Mouse (Mus musculus) MEL (cell line): ENCODE measurements at regions not wholly inside any gene's neighbourhood (a gene's known extent, or its start where the extent isn't known, plus 50 kb on each side); places are given as distances from the start of the nearest gene placed in this dataset.

Source experiments
- DNase-seq: peaks from one replicate; pipeline ENCODE4 v3.0.0; 2011; ENCODE audit warnings: low read depth, low spot score
- H3K27ac ChIP-seq: 2 replicates; pipeline ENCODE4 v1.5.1; 2012; ENCODE audit warnings: low read depth, mild to moderate bottlenecking, control low read depth, low read length, moderate library complexity; ENCODE audit not compliant: control insufficient read depth
- H3K27me3 ChIP-seq, 2 experiments: fragments of 150-350 bp in 1 of 2; sonication (generic) in 1 of 2; 2 replicates each; pipeline ENCODE4 v1.6.1; 2012; ENCODE audit warnings: low read length in 2 of 2, mild to moderate bottlenecking in 2 of 2, improper control_type of control experiment in 1 of 2, moderate library complexity in 1 of 2; ENCODE audit not compliant: insufficient read depth in 2 of 2, control insufficient read depth in 1 of 2
- H3K36me3 ChIP-seq, 2 experiments: 2 replicates each; pipeline ENCODE4 v1.6.1; 2012 to 2014; ENCODE audit warnings: low read length in 2 of 2, improper control_type of control experiment in 1 of 2, inconsistent platforms in 1 of 2, mild to moderate bottlenecking in 1 of 2; ENCODE audit not compliant: insufficient read depth in 2 of 2, control insufficient read depth in 1 of 2
- H3K4me1 ChIP-seq, 2 experiments: fragments of 150-350 bp in 1 of 2; sonication (generic) in 1 of 2; 2 replicates each; pipeline ENCODE4 v1.6.1; 2012; ENCODE audit warnings: low read length in 2 of 2, improper control_type of control experiment in 1 of 2, mild to moderate bottlenecking in 1 of 2; ENCODE audit not compliant: insufficient read depth in 2 of 2, control insufficient read depth in 1 of 2
- H3K4me3 ChIP-seq, 2 experiments: fragments of 150-350 bp in 1 of 2; sonication (generic) in 1 of 2; 2 replicates each; pipeline ENCODE4 v1.5.1; 2012; ENCODE audit warnings: low read depth in 2 of 2, low read length in 2 of 2, mild to moderate bottlenecking in 2 of 2, moderate library complexity in 2 of 2, control low read depth in 1 of 2, improper control_type of control experiment in 1 of 2; ENCODE audit not compliant: control insufficient read depth in 1 of 2, insufficient read depth in 1 of 2
- H3K79me2 ChIP-seq: 2 replicates; pipeline ENCODE4 v1.6.1; 2012; ENCODE audit warnings: mild to moderate bottlenecking, low read length, moderate library complexity; ENCODE audit not compliant: control insufficient read depth, poor library complexity, insufficient read depth
- H3K9ac ChIP-seq: 2 replicates; pipeline ENCODE4 v1.6.1; 2012; ENCODE audit warnings: low read depth, mild to moderate bottlenecking, control low read depth, low read length, moderate library complexity; ENCODE audit not compliant: control insufficient read depth, poor library complexity, severe bottlenecking
- H3K9me3 ChIP-seq: fragments of 150-350 bp; sonication (generic); replicated peaks from 2 replicates; pipeline ENCODE4 v1.6.1; 2012; ENCODE audit warnings: mild to moderate bottlenecking, low read length, improper control_type of control experiment, moderate library complexity; ENCODE audit not compliant: insufficient read depth
- BHLHE40 ChIP-seq: IDR thresholded peaks from 2 replicates; pipeline ENCODE4 v1.6.1; 2012; ENCODE audit warnings: low read depth, mild to moderate bottlenecking, inconsistent platforms, low read length, improper control_type of control experiment, borderline replicate concordance
- CHD2 ChIP-seq: IDR thresholded peaks from 2 replicates; pipeline ENCODE4 v1.6.1; 2011; ENCODE audit warnings: low read length, improper control_type of control experiment
- ELF1 ChIP-seq: IDR thresholded peaks from 2 replicates; pipeline ENCODE4 v1.6.1; 2014; ENCODE audit warnings: low read depth, mild to moderate bottlenecking, inconsistent platforms, low read length, improper control_type of control experiment, moderate library complexity
- HCFC1 ChIP-seq: IDR thresholded peaks from 2 replicates; pipeline ENCODE4 v1.6.1; 2012; ENCODE audit warnings: low read depth, mild to moderate bottlenecking, inconsistent platforms, low read length, improper control_type of control experiment, moderate library complexity
- MAX ChIP-seq: IDR thresholded peaks from 2 replicates; pipeline ENCODE4 v1.6.1; 2011; ENCODE audit warnings: low read length, improper control_type of control experiment
- MAZ ChIP-seq: IDR thresholded peaks from 2 replicates; pipeline ENCODE4 v1.6.1; 2012; ENCODE audit warnings: low read depth, mild to moderate bottlenecking, inconsistent platforms, low read length, improper control_type of control experiment
- MEF2A ChIP-seq: IDR thresholded peaks from 2 replicates; pipeline ENCODE4 v1.6.1; 2014; ENCODE audit warnings: low read depth, mild to moderate bottlenecking, inconsistent platforms, low read length, improper control_type of control experiment; ENCODE audit not compliant: poor library complexity, insufficient replicate concordance, severe bottlenecking; ENCODE audit errors: extremely low read depth
- MXI1 ChIP-seq: IDR thresholded peaks from 2 replicates; pipeline ENCODE4 v1.6.1; 2011; ENCODE audit warnings: mild to moderate bottlenecking, low read depth, low read length, improper control_type of control experiment
- NELFE ChIP-seq: IDR thresholded peaks from 2 replicates; pipeline ENCODE4 v1.6.1; 2011; ENCODE audit warnings: low read depth, low read length, improper control_type of control experiment
- NRF1 ChIP-seq: IDR thresholded peaks from 2 replicates; pipeline ENCODE4 v1.6.1; 2014; ENCODE audit warnings: low read depth, mild to moderate bottlenecking, inconsistent platforms, low read length, improper control_type of control experiment, moderate library complexity; ENCODE audit not compliant: poor library complexity, insufficient read depth, severe bottlenecking
- POLR2A ChIP-seq, 2 experiments: IDR thresholded peaks; 2 replicates each; pipeline ENCODE4 v1.6.1; 2011 to 2012; ENCODE audit warnings: low read length in 2 of 2, mild to moderate bottlenecking in 2 of 2, control low read depth in 1 of 2, improper control_type of control experiment in 1 of 2, low read depth in 1 of 2, moderate library complexity in 1 of 2; ENCODE audit not compliant: control insufficient read depth in 1 of 2, insufficient read depth in 1 of 2, poor library complexity in 1 of 2
- POLR2AphosphoS2 ChIP-seq: IDR thresholded peaks from 2 replicates; pipeline ENCODE4 v1.6.1; 2011; ENCODE audit warnings: low read length, improper control_type of control experiment
- SMC3 ChIP-seq: IDR thresholded peaks from 2 replicates; pipeline ENCODE4 v1.6.1; 2011; ENCODE audit warnings: low read depth, low read length, improper control_type of control experiment
- TBP ChIP-seq: IDR thresholded peaks from 2 replicates; pipeline ENCODE4 v1.8.0; 2011; ENCODE audit warnings: low read depth, low read length, improper control_type of control experiment
- TCF12 ChIP-seq: IDR thresholded peaks from 2 replicates; pipeline ENCODE4 v1.6.1; 2014; ENCODE audit warnings: low read depth, mild to moderate bottlenecking, inconsistent platforms, low read length, improper control_type of control experiment, moderate library complexity
- ZC3H11A ChIP-seq: IDR thresholded peaks from 2 replicates; pipeline ENCODE4 v1.6.1; 2012; ENCODE audit warnings: low read depth, mild to moderate bottlenecking, inconsistent platforms, low read length, improper control_type of control experiment
- ZNF384 ChIP-seq: IDR thresholded peaks from 2 replicates; pipeline ENCODE4 v1.6.1; 2012; ENCODE audit warnings: low read depth, mild to moderate bottlenecking, inconsistent platforms, low read length, improper control_type of control experiment

GRCm38 (mm10) chr10:105927596-105927995 is 86.4 kb upstream of the Mettl25 start:
- peak; percentile 29 for DNase-seq
- Histone ChIP-seq H3K9ac (no peak overlapping the region), H3K36me3 (no peaks in the 10 kb centered on the region)
- TF ChIP-seq TCF12, result no peak
- no peak for TF ChIP-seq MAZ
- no peak for TF ChIP-seq BHLHE40
- TF ChIP-seq CHD2, result no peak
- no peak for TF ChIP-seq ZC3H11A
- no peak for TF ChIP-seq ZNF384
- no peak for TF ChIP-seq HCFC1
- TF ChIP-seq, all 39 proteins: peak for 0
- Histone ChIP-seq H3K27me3 (no peaks in the 10 kb centered on the region), H3K9me3 (no peaks in the 10 kb centered on the region), H3K4me1 (no peaks in the 10 kb centered on the region), H3K4me3 (no peak overlapping the region), H3K27ac (no peak overlapping the region), H3K79me2 (no peaks in the 10 kb centered on the region)

DNA sequence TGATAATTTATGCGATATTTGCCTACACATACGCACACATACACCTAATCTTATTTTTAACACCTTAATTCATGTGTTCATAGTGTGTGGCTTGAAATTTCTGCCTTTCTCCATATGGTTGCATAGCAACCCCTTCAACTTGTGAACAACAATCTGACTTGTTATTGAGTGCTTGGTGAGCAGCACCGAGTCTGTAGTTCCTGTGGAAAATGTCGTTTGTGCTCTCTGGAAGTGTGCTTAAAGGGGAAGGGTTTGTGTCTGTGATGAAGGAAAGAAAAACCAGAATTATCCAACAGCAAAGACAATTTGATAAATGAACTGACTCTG is 85.7 kb upstream of the Mettl25 start:
- DNase-seq, result no peak
- H3K27me3 ChIP-seq, result no peaks in the 10 kb centered on the region
- H3K4me1 ChIP-seq, result no peaks in the 10 kb centered on the region
- H3K36me3 ChIP-seq, result no peaks in the 10 kb centered on the region
- no peaks in the 10 kb centered on the region for H3K9me3 ChIP-seq
- no peak overlapping the region for H3K27ac ChIP-seq
- no peak for TF ChIP-seq HCFC1
- no peak for TF ChIP-seq MXI1
- no peak for TF ChIP-seq POLR2AphosphoS2
- no peak for TF ChIP-seq MEF2A
- no peak for TF ChIP-seq BHLHE40
- TF ChIP-seq POLR2A (IDR thresholded peaks at IDR 0.05; ENCODE audit: control insufficient read depth in 1 of 2, insufficient read depth in 1 of 2, low read depth in 1 of 2, low read length in 2 of 2, poor library complexity in 1 of 2), result no peak
- no peak for TF ChIP-seq ELF1
- no peak for TF ChIP-seq NELFE
- TF ChIP-seq TBP, result no peak
- TF ChIP-seq SMC3, result no peak
- no peak for TF ChIP-seq NRF1
- no peak for TF ChIP-seq MAX
- TF ChIP-seq MAZ, result no peak
- no peaks in the 10 kb centered on the region for H3K79me2 ChIP-seq
- no peak overlapping the region for H3K9ac ChIP-seq
- H3K4me3 ChIP-seq, result no peak overlapping the region
